Mouse (Mus musculus): Measurements from ENCODE around the gene Atf7.
"Not testable (repeated sequence)": the region's sequence is repeated elsewhere in the genome, so short reads cannot be mapped to it uniquely, and the experiment has no call there.

Gene Atf7

GRCm38 (mm10) chr15:102619486-102619885, 5.8 kb downstream of the Atf7 start:
- DNase-seq (ENCODE audit: low spot score in 2 of 2), result no peak

- DNase-seq (ENCODE audit: low spot score in 2 of 2), result no peak
These were observed 7.6 kb downstream of the Atf7 start for GRCm38 (mm10) chr15:102617654-102618053.

- DNase-seq (ENCODE audit: low spot score in 2 of 2), result no peak
These were observed 9.1 kb downstream of the Atf7 start for GRCm38 (mm10) chr15:102616174-102616573.

- DNase-seq (ENCODE audit: low spot score in 2 of 2), result no peak
These were observed 11.0 kb downstream of the Atf7 start for GRCm38 (mm10) chr15:102614224-102614623.

GRCm38 (mm10) chr15:102612966-102613365, 12.3 kb downstream of the Atf7 start:
- DNase-seq (ENCODE audit: low spot score in 2 of 2), result no peak

- DNase-seq (ENCODE audit: low spot score in 2 of 2), result not testable (repeated sequence)
These were observed 16.7 kb downstream of the Atf7 start for GRCm38 (mm10) chr15:102608586-102608985.

GRCm38 (mm10) chr15:102593996-102594656, 31.1 kb downstream of the Atf7 start:
- DNase-seq (ENCODE audit: low spot score in 2 of 2), result no peak

GRCm38 (mm10) chr15:102592674-102593073, 32.6 kb downstream of the Atf7 start:
- DNase-seq (ENCODE audit: low spot score in 2 of 2), result no peak

GRCm38 (mm10) chr15:102590567-102590966, 34.7 kb downstream of the Atf7 start:
- no peak for DNase-seq (ENCODE audit: low spot score in 2 of 2)

GRCm38 (mm10) chr15:102589826-102590225, 35.4 kb downstream of the Atf7 start:
- no peak for DNase-seq (ENCODE audit: low spot score in 2 of 2)

GRCm38 (mm10) chr15:102585501-102585900, 39.8 kb downstream of the Atf7 start:
- no peak for DNase-seq (ENCODE audit: low spot score in 2 of 2)

- DNase-seq (ENCODE audit: low spot score in 2 of 2), result no peak
These were observed 41.4 kb downstream of the Atf7 start for GRCm38 (mm10) chr15:102583708-102584383.

- DNase-seq (ENCODE audit: low spot score in 2 of 2), result no peak
These were observed 44.1 kb downstream of the Atf7 start for GRCm38 (mm10) chr15:102581205-102581604.

GRCm38 (mm10) chr15:102578351-102578750, 46.9 kb downstream of the Atf7 start:
- no peak for DNase-seq (ENCODE audit: low spot score in 2 of 2)

- DNase-seq (ENCODE audit: low spot score in 2 of 2), result no peak
These were observed 48.3 kb downstream of the Atf7 start for GRCm38 (mm10) chr15:102576972-102577371.

- no peak for DNase-seq (ENCODE audit: low spot score in 2 of 2)
These were observed 53.2 kb downstream of the Atf7 start for GRCm38 (mm10) chr15:102572081-102572480.

GRCm38 (mm10) chr15:102567849-102568248, 57.4 kb downstream of the Atf7 start:
- DNase-seq (ENCODE audit: low spot score in 2 of 2), result no peak

GRCm38 (mm10) chr15:102563681-102564080, 61.6 kb downstream of the Atf7 start:
- DNase-seq (ENCODE audit: low spot score in 2 of 2), result no peak

GRCm38 (mm10) chr15:102563061-102563460, 62.2 kb downstream of the Atf7 start:
- no peak for DNase-seq (ENCODE audit: low spot score in 2 of 2)

GRCm38 (mm10) chr15:102562491-102562890, 62.8 kb downstream of the Atf7 start:
- no peak for DNase-seq (ENCODE audit: low spot score in 2 of 2)

GRCm38 (mm10) chr15:102557580-102557979, 67.7 kb downstream of the Atf7 start:
- no peak for DNase-seq (ENCODE audit: low spot score in 2 of 2)

- DNase-seq (ENCODE audit: low spot score in 2 of 2), result no peak
These were observed 69.7 kb downstream of the Atf7 start for GRCm38 (mm10) chr15:102555581-102555980.

- no peak for DNase-seq (ENCODE audit: low spot score in 2 of 2)
These were observed 72.7 kb downstream of the Atf7 start for GRCm38 (mm10) chr15:102552599-102552998.

All from natural killer cell, adult 2 months (primary cell).